Mouse (Mus musculus) hindbrain, embryonic 14.5 days (tissue): Measurements from ENCODE around the gene Gm10985. TPM values are rescaled to one million over a fixed set of nuclear protein-coding genes. Genes with fewer than 3 reads are reported as not detected.

Experiments used
- ATAC-seq: fragments of 200-750 bp; cut with Nextera tagmentation; 2 replicates; pipeline ENCODE4 v1.8.0; 2017; ENCODE audit warnings: moderate number of reproducible peaks, mild to moderate bottlenecking, moderate TSS enrichment, moderate library complexity; ENCODE audit not compliant: low FRiP score
- DNase-seq: peaks from one replicate; pipeline ENCODE4 v3.0.0-alpha.2; 2015; ENCODE audit warnings: low spot score
- H3K27ac ChIP-seq: fragments of 300-500 bp; sonication (generic); 2 replicates; pipeline ENCODE4 v1.5.1; 2014; ENCODE audit warnings: mild to moderate bottlenecking, moderate library complexity
- H3K27me3 ChIP-seq: fragments of 300-500 bp; sonication (generic); 2 replicates; pipeline ENCODE4 v1.6.1; 2014; ENCODE audit warnings: mild to moderate bottlenecking, low read length, mixed read lengths; ENCODE audit not compliant: control insufficient read depth, insufficient read depth
- H3K36me3 ChIP-seq: fragments of 300-500 bp; sonication (generic); replicated peaks from 2 replicates; pipeline ENCODE4 v1.6.1; 2014; ENCODE audit not compliant: control insufficient read depth, insufficient read depth
- H3K4me1 ChIP-seq: fragments of 300-500 bp; sonication (generic); replicated peaks from 2 replicates; pipeline ENCODE4 v1.6.1; 2014; ENCODE audit warnings: antibody characterized with exemption, low read length, mixed read lengths; ENCODE audit not compliant: control insufficient read depth, insufficient read depth
- H3K4me2 ChIP-seq: fragments of 300-500 bp; sonication (generic); replicated peaks from 2 replicates; pipeline ENCODE4 v1.6.1; 2014; ENCODE audit warnings: mild to moderate bottlenecking, moderate library complexity
- H3K4me3 ChIP-seq: fragments of 300-500 bp; sonication (generic); replicated peaks from 2 replicates; pipeline ENCODE4 v1.5.1; 2014; ENCODE audit warnings: mild to moderate bottlenecking, low read length
- H3K9ac ChIP-seq: fragments of 300-500 bp; sonication (generic); 2 replicates; pipeline ENCODE4 v1.6.1; 2014
- H3K9me3 ChIP-seq: fragments of 300-500 bp; sonication (generic); 2 replicates; pipeline ENCODE4 v1.6.1; 2016; ENCODE audit warnings: low read length; ENCODE audit not compliant: control insufficient read depth
- WGBS: fragments of 180-500 bp; shearing (Covaris S2); extraction: QIAGEN DNeasy Blood & Tissue Kit; methylation state at CpG from one replicate; pipeline ENCODE4 v1.1.7; 2014; 5-methylcytosine and 5-hydroxymethylcytosine counted together
- polyA plus RNA-seq: library from polyadenylated mRNA; unstranded; fragments of >200 nt; fragmentation: Nextera tagmentation; extraction: Ambion mirVana; gene quantifications from 2 replicates; pipeline ENCODE4 v1.2.1, GENCODE M21; 2014

The Gm10985 gene
- not detected in 2 replicates for polyA plus RNA-seq

GRCm38 (mm10) chr3:53844786-53845185 is at the start of gene Gm10985:
Gm10985 (plus strand) TSS chr3:53845086.
- H3K9me3 ChIP-seq: no peaks in the 10 kb centered on the region
- no peak within 1 kb of the TSS for H3K9ac ChIP-seq
- H3K27me3 ChIP-seq: no peaks in the 10 kb centered on the region
- H3K4me1 ChIP-seq: no peaks in the 10 kb centered on the region
- ATAC-seq (no peak), DNase-seq (no peak)
- H3K36me3 ChIP-seq: no peaks in the 10 kb centered on the region
- no peak within 1 kb of the TSS for H3K27ac ChIP-seq
- no peak within 1 kb of the TSS for H3K4me2 ChIP-seq
- WGBS: 82% methylated on average over 2 of the region's 2 CpGs
- no peak within 1 kb of the TSS for H3K4me3 ChIP-seq

GRCm38 (mm10) chr3:53796933-53797332 is 48.0 kb upstream of the Gm10985 start:
- Histone ChIP-seq H3K4me3 (no peak overlapping the region), H3K4me1 (no peaks in the 10 kb centered on the region), H3K27ac (no peak overlapping the region), H3K9ac (no peak overlapping the region), H3K36me3 (no peaks in the 10 kb centered on the region), H3K4me2 (no peak overlapping the region), H3K27me3 (no peaks in the 10 kb centered on the region), H3K9me3 (no peaks in the 10 kb centered on the region)
- DNase-seq (no peak), ATAC-seq (no peak)
- WGBS: 79% methylated on average over 1 of the region's 1 CpGs

GRCm38 (mm10) chr3:53799671-53800070 is 45.2 kb upstream of the Gm10985 start:
- H3K9ac ChIP-seq: no peak overlapping the region
- no peak for ATAC-seq
- H3K4me3 ChIP-seq: no peak overlapping the region
- H3K27ac ChIP-seq: no peak overlapping the region
- no peak overlapping the region for H3K4me2 ChIP-seq
- H3K4me1 ChIP-seq: no peaks in the 10 kb centered on the region
- no peaks in the 10 kb centered on the region for H3K27me3 ChIP-seq
- 52% methylated on average over 2 of the region's 2 CpGs for WGBS
- no peaks in the 10 kb centered on the region for H3K9me3 ChIP-seq
- DNase-seq: no peak
- H3K36me3 ChIP-seq: no peaks in the 10 kb centered on the region

- no peak for DNase-seq
These were observed 31.4 kb upstream of the Gm10985 start for GRCm38 (mm10) chr3:53813421-53813977.

GRCm38 (mm10) chr3:53834238-53834637 is 10.6 kb upstream of the Gm10985 start:
- WGBS: 85% methylated on average over 2 of the region's 2 CpGs
- no peak for DNase-seq

More at GRCm38 (mm10) chr3:53813421-53813977, 31.4 kb upstream of the Gm10985 start:
- no peaks in the 10 kb centered on the region for H3K4me1 ChIP-seq
- ATAC-seq: no peak
- H3K36me3 ChIP-seq: no peaks in the 10 kb centered on the region
- no peaks in the 10 kb centered on the region for H3K27me3 ChIP-seq
- no peaks in the 10 kb centered on the region for H3K9me3 ChIP-seq
- no peak overlapping the region for H3K27ac ChIP-seq
- no peak overlapping the region for H3K9ac ChIP-seq
- no peak overlapping the region for H3K4me2 ChIP-seq
- WGBS: 73% methylated on average over 7 of the region's 7 CpGs
- no peak overlapping the region for H3K4me3 ChIP-seq

GRCm38 (mm10) chr3:53846206-53846928 is 1.5 kb downstream of the Gm10985 start:
- ATAC-seq (no peak), DNase-seq (no peak)
- H3K4me1 ChIP-seq: no peaks in the 10 kb centered on the region
- no peak overlapping the region for H3K4me2 ChIP-seq
- no peaks in the 10 kb centered on the region for H3K9me3 ChIP-seq
- WGBS: 78% methylated on average over 7 of the region's 7 CpGs
- H3K27ac ChIP-seq: no peak overlapping the region
- no peaks in the 10 kb centered on the region for H3K36me3 ChIP-seq
- H3K27me3 ChIP-seq: no peaks in the 10 kb centered on the region
- no peak overlapping the region for H3K4me3 ChIP-seq
- no peak overlapping the region for H3K9ac ChIP-seq

More at GRCm38 (mm10) chr3:53834238-53834637, 10.6 kb upstream of the Gm10985 start:
- H3K9me3 ChIP-seq: no peaks in the 10 kb centered on the region
- H3K4me1 ChIP-seq: no peaks in the 10 kb centered on the region
- no peak for ATAC-seq
- H3K4me2 ChIP-seq: no peak overlapping the region
- H3K36me3 ChIP-seq: no peaks in the 10 kb centered on the region
- no peak overlapping the region for H3K4me3 ChIP-seq
- H3K9ac ChIP-seq: no peak overlapping the region
- H3K27me3 ChIP-seq: no peaks in the 10 kb centered on the region
- H3K27ac ChIP-seq: no peak overlapping the region

GRCm38 (mm10) chr3:53847726-53848125 is 2.8 kb downstream of the Gm10985 start:
- Histone ChIP-seq H3K9ac (no peak overlapping the region), H3K9me3 (no peaks in the 10 kb centered on the region), H3K27ac (no peak overlapping the region), H3K4me1 (no peaks in the 10 kb centered on the region), H3K4me3 (no peak overlapping the region), H3K36me3 (no peaks in the 10 kb centered on the region), H3K4me2 (no peak overlapping the region), H3K27me3 (no peaks in the 10 kb centered on the region)
- ATAC-seq (no peak), DNase-seq (no peak)
- WGBS: 64% methylated on average over 4 of the region's 4 CpGs

- ATAC-seq: no peak
- H3K9me3 ChIP-seq: no peaks in the 10 kb centered on the region
- no peak overlapping the region for H3K4me2 ChIP-seq
- no peak overlapping the region for H3K4me3 ChIP-seq
- WGBS: 85% methylated on average over 11 of the region's 11 CpGs
- no peak overlapping the region for H3K27ac ChIP-seq
- H3K9ac ChIP-seq: no peak overlapping the region
- H3K36me3 ChIP-seq: no peaks in the 10 kb centered on the region
- H3K27me3 ChIP-seq: no peaks in the 10 kb centered on the region
- H3K4me1 ChIP-seq: no peaks in the 10 kb centered on the region
- no peak for DNase-seq
These were observed 3.4 kb downstream of the Gm10985 start for GRCm38 (mm10) chr3:53848262-53848661.

GRCm38 (mm10) chr3:53854261-53854660 is 9.4 kb downstream of the Gm10985 start:
- H3K36me3 ChIP-seq: peaks cover 34% of the 10 kb centered on the region
- WGBS: 88% methylated on average over 4 of the region's 4 CpGs
- DNase-seq (no peak), ATAC-seq (no peak)
- H3K4me2 ChIP-seq: no peak overlapping the region
- no peak overlapping the region for H3K4me3 ChIP-seq
- no peak overlapping the region for H3K27ac ChIP-seq
- no peaks in the 10 kb centered on the region for H3K9me3 ChIP-seq
- no peaks in the 10 kb centered on the region for H3K27me3 ChIP-seq
- no peak overlapping the region for H3K9ac ChIP-seq
- no peaks in the 10 kb centered on the region for H3K4me1 ChIP-seq
